Mouse (Mus musculus) heart, postnatal 0 days (tissue): ENCODE results near the gene Kcnab3.

ENCODE experiments used
- CTCF ChIP-seq: IDR thresholded peaks from 2 replicates; pipeline ENCODE4 v1.5.1; 2016; ENCODE audit warnings: antibody characterized with exemption, control low read depth, low read depth
- EP300 ChIP-seq: IDR thresholded peaks from 2 replicates; pipeline ENCODE4 v1.6.1; 2016; ENCODE audit warnings: antibody characterized with exemption, low read depth

GRCm38 (mm10) chr11:69297799-69298198 lies 28.3 kb upstream of the Kcnab3 start:
- TF ChIP-seq EP300 (no peak), CTCF (no peak)
